Mouse (Mus musculus) midbrain, embryonic 12.5 days (tissue): ENCODE measurements around the gene Rassf7. TPM values are rescaled to one million over a fixed set of nuclear protein-coding genes. Genes with fewer than 3 reads are reported as not detected.
"Not testable (repeated sequence)": the region's sequence is repeated elsewhere in the genome, so short reads cannot be mapped to it uniquely, and the experiment has no call there.

ENCODE experiments used
- ATAC-seq: fragments of 200-750 bp; cut with Nextera tagmentation; 2 replicates; pipeline ENCODE4 v1.8.0; 2017; ENCODE audit warnings: low read depth, moderate TSS enrichment, moderate library complexity; ENCODE audit not compliant: low FRiP score
- H3K27ac ChIP-seq: fragments of 300-500 bp; sonication (generic); replicated peaks from 2 replicates; pipeline ENCODE4 v1.5.1; 2016; ENCODE audit warnings: mild to moderate bottlenecking
- H3K27me3 ChIP-seq: fragments of 300-500 bp; sonication (generic); 2 replicates; pipeline ENCODE4 v1.6.1; 2016; ENCODE audit warnings: mild to moderate bottlenecking
- H3K36me3 ChIP-seq: fragments of 300-500 bp; sonication (generic); 2 replicates; pipeline ENCODE4 v1.6.1; 2016
- H3K4me1 ChIP-seq: fragments of 300-500 bp; sonication (generic); 2 replicates; pipeline ENCODE4 v1.6.1; 2016
- H3K4me2 ChIP-seq: fragments of 300-500 bp; sonication (generic); replicated peaks from 2 replicates; pipeline ENCODE4 v1.6.1; 2016; ENCODE audit warnings: mild to moderate bottlenecking, moderate library complexity
- H3K4me3 ChIP-seq: fragments of 300-500 bp; sonication (generic); 2 replicates; pipeline ENCODE4 v1.5.1; 2016; ENCODE audit warnings: mild to moderate bottlenecking
- H3K9ac ChIP-seq: fragments of 300-500 bp; sonication (generic); replicated peaks from 2 replicates; pipeline ENCODE4 v1.6.1; 2016; ENCODE audit warnings: mild to moderate bottlenecking, moderate library complexity
- H3K9me3 ChIP-seq: fragments of 300-500 bp; sonication (generic); 2 replicates; pipeline ENCODE4 v1.6.1; 2016; ENCODE audit warnings: mild to moderate bottlenecking
- WGBS: fragments of 180-500 bp; shearing (Covaris S2); methylation state at CpG from one replicate; pipeline ENCODE4 v1.1.7; 2016; 5-methylcytosine and 5-hydroxymethylcytosine counted together
- polyA plus RNA-seq: library from polyadenylated mRNA; unstranded; fragments of >200 nt; fragmentation: Nextera tagmentation; extraction: Ambion mirVana; gene quantifications from 2 replicates; pipeline ENCODE4 v1.2.1, GENCODE M21; 2016

Gene Rassf7
- polyA plus RNA-seq, 1 experiment from 2014 or later = 40.1 TPM

GRCm38 (mm10) chr7:141229702-141230101 lies 14.0 kb downstream of the Rassf7 start:
- 64% methylated on average over 6 of the region's 6 CpGs for WGBS
- ATAC-seq = no peak
- Histone ChIP-seq H3K27ac (no peak overlapping the region), H3K4me2 (peak overlapping the region; percentile 98), H3K9ac (peak overlapping the region; percentile 95), H3K9me3 (no peaks in the 10 kb centered on the region), H3K27me3 (no peaks in the 10 kb centered on the region), H3K36me3 (peaks cover 40% of the 10 kb centered on the region), H3K4me3 (peak overlapping the region; percentile 87), H3K4me1 (peaks cover 16% of the 10 kb centered on the region)

GRCm38 (mm10) chr7:141230570-141230969 lies 14.9 kb downstream of the Rassf7 start:
- no peak overlapping the region for H3K4me3 ChIP-seq
- no peak overlapping the region for H3K27ac ChIP-seq
- 0 out of 2 replicates have a peak overlapping the region, but pooled peaks have one; percentile 98 for H3K4me2 ChIP-seq
- 96% methylated on average over 4 of the region's 4 CpGs for WGBS
- peaks cover 49% of the 10 kb centered on the region for H3K36me3 ChIP-seq
- no peak overlapping the region for H3K9ac ChIP-seq
- H3K27me3 ChIP-seq = no peaks in the 10 kb centered on the region
- ATAC-seq = no peak
- peaks cover 16% of the 10 kb centered on the region for H3K4me1 ChIP-seq
- H3K9me3 ChIP-seq = no peaks in the 10 kb centered on the region

- WGBS = 94% methylated on average over 3 of the region's 3 CpGs
Observed at GRCm38 (mm10) chr7:141231111-141231510, 15.5 kb downstream of the Rassf7 start.

GRCm38 (mm10) chr7:141231551-141231950 lies 15.9 kb downstream of the Rassf7 start:
- WGBS = 94% methylated on average over 9 of the region's 10 CpGs
- Histone ChIP-seq H3K27ac (no peak overlapping the region), H3K4me3 (no peak overlapping the region)

More at GRCm38 (mm10) chr7:141231111-141231510, 15.5 kb downstream of the Rassf7 start:
- Histone ChIP-seq H3K27ac (no peak overlapping the region), H3K36me3 (peaks cover 54% of the 10 kb centered on the region), H3K4me3 (no peak overlapping the region), H3K4me2 (no peak overlapping the region), H3K9ac (no peak overlapping the region), H3K9me3 (no peaks in the 10 kb centered on the region), H3K27me3 (no peaks in the 10 kb centered on the region), H3K4me1 (peaks cover 16% of the 10 kb centered on the region)
- ATAC-seq = no peak

GRCm38 (mm10) chr7:141250486-141250885 lies 34.8 kb downstream of the Rassf7 start:
- not testable (repeated sequence) for ATAC-seq, H3K9ac ChIP-seq, H3K27ac ChIP-seq, H3K4me1 ChIP-seq, H3K27me3 ChIP-seq, H3K4me2 ChIP-seq, H3K9me3 ChIP-seq, H3K4me3 ChIP-seq
- over 99% methylated on average over 4 of the region's 4 CpGs for WGBS
- peaks cover 88% of the 10 kb centered on the region for H3K36me3 ChIP-seq

More at GRCm38 (mm10) chr7:141231551-141231950, 15.9 kb downstream of the Rassf7 start:
- no peaks in the 10 kb centered on the region for H3K9me3 ChIP-seq
- ATAC-seq = no peak
- peaks cover 16% of the 10 kb centered on the region for H3K4me1 ChIP-seq
- no peaks in the 10 kb centered on the region for H3K27me3 ChIP-seq
- peaks cover 56% of the 10 kb centered on the region for H3K36me3 ChIP-seq
- H3K9ac ChIP-seq = no peak overlapping the region
- no peak overlapping the region for H3K4me2 ChIP-seq

GRCm38 (mm10) chr7:141256159-141256558 lies 40.5 kb downstream of the Rassf7 start:
- H3K27ac ChIP-seq = no peak overlapping the region
- WGBS = 91% methylated on average over 10 of the region's 10 CpGs
- no peak overlapping the region for H3K4me3 ChIP-seq
- ATAC-seq = no peak
- no peaks in the 10 kb centered on the region for H3K4me1 ChIP-seq
- H3K9me3 ChIP-seq = no peaks in the 10 kb centered on the region
- H3K4me2 ChIP-seq = no peak overlapping the region
- peaks cover 88% of the 10 kb centered on the region for H3K36me3 ChIP-seq
- H3K9ac ChIP-seq = no peak overlapping the region
- H3K27me3 ChIP-seq = no peaks in the 10 kb centered on the region

GRCm38 (mm10) chr7:141261480-141261879 lies 45.8 kb downstream of the Rassf7 start:
- no peak overlapping the region for H3K4me3 ChIP-seq
- no peak overlapping the region for H3K9ac ChIP-seq
- no peak for ATAC-seq
- no peak overlapping the region for H3K27ac ChIP-seq
- peaks cover 82% of the 10 kb centered on the region for H3K36me3 ChIP-seq
- WGBS = 89% methylated on average over 3 of the region's 3 CpGs
- peaks cover 9% of the 10 kb centered on the region; the same call in 1 of the 2 replicates for H3K4me1 ChIP-seq
- H3K9me3 ChIP-seq = no peaks in the 10 kb centered on the region
- no peak overlapping the region for H3K4me2 ChIP-seq
- H3K27me3 ChIP-seq = 0 out of 2 replicates have a peak, but pooled peaks cover 3% of the 10 kb centered on the region

- Histone ChIP-seq H3K4me3 (no peak overlapping the region), H3K4me1 (peaks cover 9% of the 10 kb centered on the region; the same call in 1 of the 2 replicates), H3K36me3 (peaks cover 60% of the 10 kb centered on the region), H3K9me3 (no peaks in the 10 kb centered on the region), H3K4me2 (no peak overlapping the region), H3K27me3 (0 out of 2 replicates have a peak, but pooled peaks cover 3% of the 10 kb centered on the region), H3K9ac (no peak overlapping the region), H3K27ac (no peak overlapping the region)
- ATAC-seq = no peak
- 86% methylated on average over 13 of the region's 13 CpGs for WGBS
Observed at GRCm38 (mm10) chr7:141263640-141264039, 48.0 kb downstream of the Rassf7 start.

GRCm38 (mm10) chr7:141264041-141264700 lies 48.5 kb downstream of the Rassf7 start:
- Histone ChIP-seq H3K4me1 (peaks cover 9% of the 10 kb centered on the region; the same call in 1 of the 2 replicates), H3K4me3 (no peak overlapping the region), H3K36me3 (peaks cover 55% of the 10 kb centered on the region), H3K27me3 (0 out of 2 replicates have a peak, but pooled peaks cover 3% of the 10 kb centered on the region), H3K27ac (no peak overlapping the region), H3K9ac (no peak overlapping the region), H3K9me3 (no peaks in the 10 kb centered on the region), H3K4me2 (no peak overlapping the region)
- ATAC-seq = no peak
- 76% methylated on average over 11 of the region's 11 CpGs for WGBS

GRCm38 (mm10) chr7:141264761-141265410 lies 49.2 kb downstream of the Rassf7 start:
- peaks cover 48% of the 10 kb centered on the region for H3K36me3 ChIP-seq
- no peak overlapping the region for H3K27ac ChIP-seq
- no peaks in the 10 kb centered on the region for H3K9me3 ChIP-seq
- ATAC-seq = peak; percentile 29; the same call in 1 of the 2 replicates
- 37% methylated on average over 12 of the region's 12 CpGs for WGBS
- H3K4me2 ChIP-seq = no peak overlapping the region
- H3K4me1 ChIP-seq = peaks cover 9% of the 10 kb centered on the region; the same call in 1 of the 2 replicates
- no peak overlapping the region for H3K4me3 ChIP-seq
- 0 out of 2 replicates have a peak, but pooled peaks cover 3% of the 10 kb centered on the region for H3K27me3 ChIP-seq
- H3K9ac ChIP-seq = no peak overlapping the region

- no peak for ATAC-seq
- Histone ChIP-seq H3K4me3 (no peak overlapping the region), H3K36me3 (peaks cover 43% of the 10 kb centered on the region), H3K9me3 (no peaks in the 10 kb centered on the region), H3K9ac (no peak overlapping the region), H3K27me3 (0 out of 2 replicates have a peak, but pooled peaks cover 3% of the 10 kb centered on the region), H3K4me1 (peaks cover 9% of the 10 kb centered on the region; the same call in 1 of the 2 replicates), H3K27ac (no peak overlapping the region), H3K4me2 (no peak overlapping the region; the same call in 1 of the 2 replicates)
- WGBS = 40% methylated on average over 11 of the region's 11 CpGs
Observed at GRCm38 (mm10) chr7:141265411-141265738, 49.7 kb downstream of the Rassf7 start.
